Mouse (Mus musculus) megakaryocyte, embryonic 14.5 days (primary cell): ENCODE measurements around the gene C1s1. TPM values are rescaled to one million over a fixed set of nuclear protein-coding genes. Genes with fewer than 3 reads are reported as not detected.
"Not testable (repeated sequence)": the region's sequence is repeated elsewhere in the genome, so short reads cannot be mapped to it uniquely, and the experiment has no call there.

ENCODE experiments used
- H3K27me3 ChIP-seq: replicated peaks from 2 replicates; pipeline ENCODE3; 2012; ENCODE audit warnings: inconsistent platforms
- H3K36me3 ChIP-seq: replicated peaks from 2 replicates; pipeline ENCODE3; 2012; ENCODE audit warnings: low read length, inconsistent platforms, mixed read lengths
- H3K4me1 ChIP-seq: 2 replicates; pipeline ENCODE4 v1.6.1; 2012; ENCODE audit warnings: inconsistent platforms
- H3K4me3 ChIP-seq: replicated peaks from 2 replicates; pipeline ENCODE3; 2012; ENCODE audit warnings: moderate library complexity, mild to moderate bottlenecking, inconsistent platforms
- H3K9me3 ChIP-seq: 2 replicates; pipeline ENCODE4 v1.6.1; 2012; ENCODE audit warnings: inconsistent platforms
- FLI1 ChIP-seq: IDR thresholded peaks from 2 replicates; pipeline ENCODE4 v1.6.1; 2012; ENCODE audit warnings: low read length, inconsistent platforms, mixed read lengths
- GATA1 ChIP-seq: IDR thresholded peaks from 3 replicates; pipeline ENCODE4 v1.6.1; 2012; ENCODE audit warnings: mixed read lengths, low read length, inconsistent platforms, borderline replicate concordance
- polyA plus RNA-seq: library from polyadenylated mRNA; stranded (reverse); fragments of >175 nt; gene quantifications from 2 replicates; pipeline ENCODE4 v1.2.3, GENCODE M21; 2012; ENCODE audit warnings: low replicate concordance; ENCODE audit not compliant: insufficient read depth

Gene C1s1
- polyA plus RNA-seq, 1 experiment = 0.04 TPM

- TF ChIP-seq FLI1 = no peak
- TF ChIP-seq GATA1 = no peak
- Histone ChIP-seq H3K4me3 (no peak overlapping the region), H3K4me1 (peaks cover 38% of the 10 kb centered on the region), H3K36me3 (no peaks in the 10 kb centered on the region), H3K9me3 (no peaks in the 10 kb centered on the region), H3K27me3 (peaks cover 2% of the 10 kb centered on the region)
Measured at GRCm38 (mm10) chr6:124493886-124494285, 48.3 kb downstream of the C1s1 start.

GRCm38 (mm10) chr6:124492842-124493561, 49.2 kb downstream of the C1s1 start, which contains the start of gene C1rl:
Gene C1rl, plus strand, starts transcription at chr6:124493113.
- peaks cover 40% of the 10 kb centered on the region for H3K4me1 ChIP-seq
- H3K27me3 ChIP-seq = peaks cover 2% of the 10 kb centered on the region
- no peaks in the 10 kb centered on the region for H3K36me3 ChIP-seq
- no peaks in the 10 kb centered on the region for H3K9me3 ChIP-seq
- TF ChIP-seq FLI1 (no peak), GATA1 (no peak)
- H3K4me3 ChIP-seq = peak within 1 kb of the TSS; percentile 84

- H3K4me1 ChIP-seq = peaks cover 38% of the 10 kb centered on the region
- H3K9me3 ChIP-seq = no peaks in the 10 kb centered on the region
- TF ChIP-seq GATA1 = no peak
- no peak for TF ChIP-seq FLI1
- peaks cover 2% of the 10 kb centered on the region for H3K27me3 ChIP-seq
- no peaks in the 10 kb centered on the region for H3K36me3 ChIP-seq
- no peak overlapping the region for H3K4me3 ChIP-seq
Measured at GRCm38 (mm10) chr6:124491427-124491826, 50.7 kb downstream of the C1s1 start.

- Histone ChIP-seq H3K4me1 (peaks cover 37% of the 10 kb centered on the region), H3K4me3 (no peak overlapping the region), H3K36me3 (no peaks in the 10 kb centered on the region), H3K9me3 (no peaks in the 10 kb centered on the region), H3K27me3 (peaks cover 2% of the 10 kb centered on the region)
- TF ChIP-seq GATA1 (no peak), FLI1 (no peak)
Measured at GRCm38 (mm10) chr6:124488952-124489351, 53.2 kb downstream of the C1s1 start.

GRCm38 (mm10) chr6:124487509-124487908, 54.6 kb downstream of the C1s1 start:
- Histone ChIP-seq H3K27me3 (peaks cover 9% of the 10 kb centered on the region), H3K9me3 (no peaks in the 10 kb centered on the region), H3K4me1 (peaks cover 23% of the 10 kb centered on the region)

GRCm38 (mm10) chr6:124485414-124486144, 56.6 kb downstream of the C1s1 start:
- H3K4me1 ChIP-seq = peaks cover 20% of the 10 kb centered on the region
- H3K36me3 ChIP-seq = no peaks in the 10 kb centered on the region
- no peaks in the 10 kb centered on the region for H3K9me3 ChIP-seq
- H3K4me3 ChIP-seq = no peak overlapping the region
- no peak for TF ChIP-seq FLI1
- no peak for TF ChIP-seq GATA1
- H3K27me3 ChIP-seq = peaks cover 7% of the 10 kb centered on the region

More at GRCm38 (mm10) chr6:124487509-124487908, 54.6 kb downstream of the C1s1 start:
- no peaks in the 10 kb centered on the region for H3K36me3 ChIP-seq
- TF ChIP-seq FLI1 (no peak), GATA1 (no peak)
- no peak overlapping the region for H3K4me3 ChIP-seq

GRCm38 (mm10) chr6:124484851-124485250, 57.3 kb downstream of the C1s1 start:
- Histone ChIP-seq H3K4me3 (no peak overlapping the region), H3K36me3 (no peaks in the 10 kb centered on the region), H3K9me3 (no peaks in the 10 kb centered on the region), H3K4me1 (peaks cover 16% of the 10 kb centered on the region), H3K27me3 (peaks cover 7% of the 10 kb centered on the region)
- TF ChIP-seq FLI1 (no peak), GATA1 (no peak)

GRCm38 (mm10) chr6:124483831-124484230, 58.3 kb downstream of the C1s1 start:
- not testable (repeated sequence) for H3K36me3 ChIP-seq, H3K4me3 ChIP-seq, H3K9me3 ChIP-seq
- peaks cover 18% of the 10 kb centered on the region for H3K4me1 ChIP-seq
- peaks cover 11% of the 10 kb centered on the region for H3K27me3 ChIP-seq

- Histone ChIP-seq H3K4me3 (no peak overlapping the region), H3K36me3 (no peaks in the 10 kb centered on the region), H3K4me1 (peaks cover 25% of the 10 kb centered on the region), H3K27me3 (peaks cover 24% of the 10 kb centered on the region), H3K9me3 (no peaks in the 10 kb centered on the region)
- no peak for TF ChIP-seq GATA1
- TF ChIP-seq FLI1 = no peak
Measured at GRCm38 (mm10) chr6:124481571-124481970, 60.6 kb downstream of the C1s1 start.

Other genes starting within 250 kb of the C1s1 start
- not detected in 2 replicates for gene Cd163, start 237.7 kb downstream of the C1s1 start, polyA plus RNA-seq
- 4.7 and 7.5 TPM in 2 replicates for gene Pex5, start 127.3 kb downstream of the C1s1 start, polyA plus RNA-seq
- 35.8 and 76.2 TPM in 2 replicates for gene Clstn3, start 77.6 kb downstream of the C1s1 start, polyA plus RNA-seq
- 0.96 TPM in 1 of 2 replicates, not detected in the other for gene C1rl, start 49.2 kb downstream of the C1s1 start, polyA plus RNA-seq
- 0.54 TPM in 1 of 2 replicates, not detected in the other for gene C1ra, start 30.0 kb downstream of the C1s1 start, polyA plus RNA-seq
- gene C1rb, start 27.9 kb upstream of the C1s1 start, polyA plus RNA-seq = not detected in 2 replicates
- not detected in 2 replicates for gene C1s2, start 93.7 kb upstream of the C1s1 start, polyA plus RNA-seq
- 119 and 190 TPM in 2 replicates for gene Lpcat3, start 120.7 kb upstream of the C1s1 start, polyA plus RNA-seq
- gene Emg1, start 169.8 kb upstream of the C1s1 start, polyA plus RNA-seq = 46.3 and 153 TPM in 2 replicates
- gene Phb2, start 170.0 kb upstream of the C1s1 start, polyA plus RNA-seq = 72.8 and 150 TPM in 2 replicates
- gene Ptpn6, start 196.4 kb upstream of the C1s1 start, polyA plus RNA-seq = 19.9 and 20.1 TPM in 2 replicates
- 11.7 and 65.2 TPM in 2 replicates for gene Grcc10, start 199.0 kb upstream of the C1s1 start, polyA plus RNA-seq
- gene Gm45234, start 213.7 kb upstream of the C1s1 start, polyA plus RNA-seq = 43.0 TPM in 1 of 2 replicates, not detected in the other
- gene Atn1, start 214.2 kb upstream of the C1s1 start, polyA plus RNA-seq = 38.5 and 97.6 TPM in 2 replicates
- gene Eno2, start 227.3 kb upstream of the C1s1 start, polyA plus RNA-seq = 5.8 and 6.2 TPM in 2 replicates
- gene Lrrc23, start 237.4 kb upstream of the C1s1 start, polyA plus RNA-seq = not detected in 2 replicates